ENCODE assay signal across 13 mouse cellular contexts in the genomic region with DNA sequence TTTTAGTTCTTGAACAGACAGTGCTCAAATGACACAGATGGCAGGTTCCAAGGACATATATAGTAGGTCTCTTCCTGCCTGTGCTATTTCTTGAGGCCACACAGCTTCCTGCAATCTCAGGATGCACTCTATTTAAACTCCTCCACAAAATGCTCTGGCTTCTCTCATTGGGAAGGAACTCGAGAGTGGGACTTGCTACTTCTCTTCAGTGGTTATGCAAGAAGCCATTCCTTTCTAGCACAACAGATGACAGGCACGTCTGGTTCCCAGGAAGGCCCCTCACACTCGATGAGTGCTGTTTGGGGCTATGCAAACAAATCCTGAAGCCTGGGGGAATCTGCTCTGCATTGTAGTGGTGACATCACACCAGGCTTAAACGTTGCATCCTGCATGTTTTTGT.
DNase-seq lines count a peak whose midpoint lies in the region.
"Had no signal": no experiment of that assay in that cellular context is flagged by ENCODE, and none has a peak within 500 bp of the region (broad histone marks: within the 10 kb centered on the region; RNA-seq: fewer than 3 reads in every experiment).

No protein-coding gene starts in this region.

- intact Hi-C loops in left cerebral cortex, postnatal 36 days (cut with DNase I) = no loop called here
- intact Hi-C loops in left cerebral cortex, postnatal 4 days (cut with DNase I) = no loop called here

- peak; percentile 24 to 55 for DNase-seq in frontal cortex, adult 2 months (ENCODE audit: extremely low spot score in 1 of 2, low spot score in 1 of 2)
- no peak for DNase-seq in frontal cortex, postnatal 25 days (ENCODE audit: low spot score in 2 of 2)
- DNase-seq in layer of hippocampus, adult 8-10 months (ENCODE audit: low spot score in 2 of 2) = peak; percentile 14 to 21
- no peak for DNase-seq in layer of hippocampus, adult 11-12 months (ENCODE audit: low spot score)
- DNase-seq in left cerebral cortex, postnatal 36 days (ENCODE audit: low spot score in 2 of 2) = peak; percentile 15 to 29
- no peak for DNase-seq in left cerebral cortex, postnatal 4 days
- DNase-seq in telencephalon, adult 2 months (ENCODE audit: low read depth, low spot score) = peak; percentile 61
- DNase-seq: adrenal gland, postnatal 14 days; cerebellum, adult 18-20 months; cerebellum, adult 9-11 months; cerebellum, postnatal 36 days; gastrocnemius, adult 2 months; gastrocnemius, postnatal 25 days had no signal

Comparison
In these comparisons a context has a peak if more than half of its experiments do, and no peak if none do; other contexts are left out.
1. DNase-seq: peak in frontal cortex, adult 2 months (2 of 2), layer of hippocampus, adult 8-10 months (2 of 2), left cerebral cortex, postnatal 36 days (2 of 2) and telencephalon, adult 2 months (single experiment); none in frontal cortex, postnatal 25 days (0 of 2), layer of hippocampus, adult 11-12 months (single experiment) and left cerebral cortex, postnatal 4 days (single experiment).